Mouse (Mus musculus) neural tube, embryonic 11.5 days (tissue): ENCODE results near the gene Hba-a2. TPM values are rescaled to one million over a fixed set of nuclear protein-coding genes. Genes with fewer than 3 reads are reported as not detected.

Experiments used
- ATAC-seq: fragments of 200-750 bp; cut with Nextera tagmentation; 2 replicates; pipeline ENCODE4 v1.8.0; 2017; ENCODE audit warnings: moderate number of reproducible peaks, mild to moderate bottlenecking, moderate TSS enrichment, moderate library complexity; ENCODE audit not compliant: insufficient read depth, low FRiP score, low TSS enrichment
- DNase-seq: peaks from one replicate; pipeline ENCODE4 v3.0.0-alpha.2; 2015; ENCODE audit warnings: low spot score
- H3K27ac ChIP-seq: fragments of 300-500 bp; sonication (generic); 2 replicates; pipeline ENCODE4 v1.5.1; 2014; ENCODE audit warnings: low read depth, mild to moderate bottlenecking, low read length
- H3K27me3 ChIP-seq: fragments of 300-500 bp; sonication (generic); 2 replicates; pipeline ENCODE4 v1.6.1; 2014; ENCODE audit warnings: mild to moderate bottlenecking, low read length, mixed read lengths; ENCODE audit not compliant: control insufficient read depth, insufficient read depth
- H3K36me3 ChIP-seq: fragments of 300-500 bp; sonication (generic); 2 replicates; pipeline ENCODE4 v1.6.1; 2014; ENCODE audit warnings: mild to moderate bottlenecking, low read length, moderate library complexity, mixed read lengths; ENCODE audit not compliant: control insufficient read depth, insufficient read depth
- H3K4me1 ChIP-seq: fragments of 300-500 bp; sonication (generic); 2 replicates; pipeline ENCODE4 v1.6.1; 2014; ENCODE audit warnings: low read length, mixed read lengths; ENCODE audit not compliant: control insufficient read depth, insufficient read depth
- H3K4me2 ChIP-seq: fragments of 300-500 bp; sonication (generic); 2 replicates; pipeline ENCODE4 v1.6.1; 2014; ENCODE audit warnings: low read depth, mild to moderate bottlenecking, moderate library complexity
- H3K4me3 ChIP-seq: fragments of 300-500 bp; sonication (generic); 2 replicates; pipeline ENCODE4 v1.5.1; 2014; ENCODE audit warnings: low read depth, low read length
- H3K9ac ChIP-seq: fragments of 300-500 bp; sonication (generic); 2 replicates; pipeline ENCODE4 v1.6.1; 2014; ENCODE audit warnings: mild to moderate bottlenecking, low read length
- H3K9me3 ChIP-seq: fragments of 300-500 bp; sonication (generic); 2 replicates; pipeline ENCODE4 v1.6.1; 2016; ENCODE audit warnings: low read length; ENCODE audit not compliant: control insufficient read depth
- WGBS: fragments of 180-500 bp; shearing (Covaris S2); extraction: QIAGEN DNeasy Blood & Tissue Kit; methylation state at CpG from one replicate; pipeline ENCODE4 v1.1.7; 2014; 5-methylcytosine and 5-hydroxymethylcytosine counted together
- polyA plus RNA-seq: library from polyadenylated mRNA; unstranded; fragments of >200 nt; fragmentation: Nextera tagmentation; extraction: Ambion mirVana; gene quantifications from 2 replicates; pipeline ENCODE4 v1.2.1, GENCODE M21; 2014

The Hba-a2 gene
- polyA plus RNA-seq, 1 experiment from 2014 or later, result 4,557 TPM

DNA sequence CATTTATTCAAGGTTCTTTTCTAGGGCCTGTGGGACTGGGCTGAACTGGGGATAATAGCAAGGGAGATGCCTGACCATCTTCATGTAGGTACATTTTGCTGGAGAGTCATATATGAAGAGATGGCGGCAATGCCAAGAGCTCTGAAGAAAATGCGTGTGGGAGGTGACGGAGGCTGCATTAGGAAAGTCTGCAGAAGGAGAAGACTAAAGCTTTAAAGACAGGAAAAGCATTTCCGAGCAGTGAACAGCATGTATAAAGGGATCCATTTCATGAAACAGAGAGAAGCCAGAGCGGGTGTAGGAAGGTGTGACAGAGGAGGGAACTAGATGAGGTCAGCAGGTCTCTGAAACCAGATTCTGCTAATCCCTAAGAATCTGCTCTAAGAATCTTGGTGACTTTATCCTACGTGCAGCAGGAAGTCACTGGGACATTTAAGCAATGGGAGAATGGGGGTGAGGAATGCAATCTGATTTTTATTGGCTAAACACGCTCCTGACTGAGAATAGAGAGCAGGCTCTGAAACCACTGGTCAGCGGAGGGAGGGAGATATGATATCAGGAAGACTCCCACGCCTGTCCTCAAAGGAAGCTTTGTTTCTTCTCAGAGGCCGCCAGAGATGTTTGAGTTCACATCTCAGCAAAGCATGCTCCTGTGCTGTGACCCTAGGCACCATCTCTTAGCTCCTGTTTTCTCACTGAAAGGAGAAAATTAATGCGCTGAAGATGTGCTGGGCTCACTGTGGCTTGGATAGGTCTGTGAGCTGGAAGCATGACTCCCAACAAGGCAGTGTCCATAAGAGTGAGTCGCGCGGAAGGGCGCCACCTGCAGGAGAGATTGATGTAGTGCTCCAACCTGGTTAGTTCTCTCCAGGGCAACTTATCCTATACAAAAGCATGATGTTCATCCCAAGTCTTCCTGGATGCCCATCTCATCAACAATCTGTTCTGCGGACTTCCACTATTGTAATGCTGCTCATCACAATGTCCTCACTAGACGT is 44.5 kb downstream of the Hba-a2 start:
- H3K9me3 ChIP-seq, result no peaks in the 10 kb centered on the region
- WGBS, result 46% methylated on average over 17 of the region's 17 CpGs
- ATAC-seq, result 0 out of 2 replicates have a peak, but pooled peaks have one; percentile 20

DNA sequence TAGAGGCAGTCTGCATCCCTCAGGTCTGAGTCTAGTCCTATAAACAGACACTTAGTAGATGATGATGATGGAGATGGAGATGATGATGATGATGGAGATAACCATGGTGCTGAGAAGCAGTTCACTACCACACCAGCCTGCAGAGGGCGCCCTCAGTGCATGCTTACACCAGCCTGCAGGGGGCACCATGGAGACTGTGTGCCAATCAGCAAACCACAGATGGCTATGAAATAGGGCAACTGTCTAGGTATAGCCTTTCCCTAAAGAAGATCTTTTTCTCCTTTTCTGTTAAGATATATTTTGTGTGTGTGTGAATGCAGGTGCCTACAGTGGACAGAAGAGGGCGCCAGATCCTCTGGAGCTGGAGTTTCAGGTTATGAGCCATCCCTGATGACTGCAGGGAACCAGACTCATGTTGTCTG is 46.5 kb downstream of the Hba-a2 start:
- Histone ChIP-seq H3K4me1 (no peaks in the 10 kb centered on the region), H3K4me3 (no peak overlapping the region), H3K9me3 (no peaks in the 10 kb centered on the region), H3K27me3 (no peaks in the 10 kb centered on the region), H3K27ac (no peak overlapping the region), H3K9ac (no peak overlapping the region), H3K36me3 (no peaks in the 10 kb centered on the region), H3K4me2 (no peak overlapping the region)
- 5% methylated on average over 2 of the region's 2 CpGs for WGBS
- DNase-seq, result peak; percentile 45
- ATAC-seq, result no peak

More for the DNA sequence above, 44.5 kb downstream of the Hba-a2 start:
- Histone ChIP-seq H3K4me3 (no peak overlapping the region), H3K4me2 (no peak overlapping the region), H3K4me1 (no peaks in the 10 kb centered on the region), H3K27ac (no peak overlapping the region), H3K27me3 (no peaks in the 10 kb centered on the region), H3K9ac (no peak overlapping the region), H3K36me3 (no peaks in the 10 kb centered on the region)
- DNase-seq, result peak; percentile 72

DNA sequence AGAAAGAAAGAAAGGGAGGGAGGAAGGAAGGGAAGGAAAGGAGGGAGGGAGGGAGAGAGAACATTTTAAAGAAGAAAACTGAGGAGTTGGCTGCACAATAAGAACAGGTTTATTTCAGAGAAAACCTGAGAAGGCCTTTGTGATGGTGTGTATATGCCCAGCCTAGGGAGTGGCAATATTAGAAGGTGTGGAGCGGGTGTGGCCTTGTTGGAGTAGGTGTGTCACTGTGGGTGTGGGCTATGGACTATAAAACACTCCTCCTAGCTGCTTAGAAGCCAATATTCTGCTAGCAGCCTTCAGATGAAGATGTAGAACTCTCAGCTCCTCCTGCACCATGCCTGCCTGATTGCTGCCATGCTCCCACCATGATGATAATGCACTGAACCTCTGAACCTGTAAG is 47.1 kb downstream of the Hba-a2 start:
- Histone ChIP-seq H3K4me3 (no peak overlapping the region), H3K4me2 (no peak overlapping the region), H3K9ac (no peak overlapping the region), H3K9me3 (no peaks in the 10 kb centered on the region), H3K4me1 (no peaks in the 10 kb centered on the region), H3K27ac (no peak overlapping the region), H3K27me3 (no peaks in the 10 kb centered on the region), H3K36me3 (no peaks in the 10 kb centered on the region)
- no peak for ATAC-seq
- 94% methylated on average over 1 of the region's 1 CpGs for WGBS
- DNase-seq, result no peak

DNA sequence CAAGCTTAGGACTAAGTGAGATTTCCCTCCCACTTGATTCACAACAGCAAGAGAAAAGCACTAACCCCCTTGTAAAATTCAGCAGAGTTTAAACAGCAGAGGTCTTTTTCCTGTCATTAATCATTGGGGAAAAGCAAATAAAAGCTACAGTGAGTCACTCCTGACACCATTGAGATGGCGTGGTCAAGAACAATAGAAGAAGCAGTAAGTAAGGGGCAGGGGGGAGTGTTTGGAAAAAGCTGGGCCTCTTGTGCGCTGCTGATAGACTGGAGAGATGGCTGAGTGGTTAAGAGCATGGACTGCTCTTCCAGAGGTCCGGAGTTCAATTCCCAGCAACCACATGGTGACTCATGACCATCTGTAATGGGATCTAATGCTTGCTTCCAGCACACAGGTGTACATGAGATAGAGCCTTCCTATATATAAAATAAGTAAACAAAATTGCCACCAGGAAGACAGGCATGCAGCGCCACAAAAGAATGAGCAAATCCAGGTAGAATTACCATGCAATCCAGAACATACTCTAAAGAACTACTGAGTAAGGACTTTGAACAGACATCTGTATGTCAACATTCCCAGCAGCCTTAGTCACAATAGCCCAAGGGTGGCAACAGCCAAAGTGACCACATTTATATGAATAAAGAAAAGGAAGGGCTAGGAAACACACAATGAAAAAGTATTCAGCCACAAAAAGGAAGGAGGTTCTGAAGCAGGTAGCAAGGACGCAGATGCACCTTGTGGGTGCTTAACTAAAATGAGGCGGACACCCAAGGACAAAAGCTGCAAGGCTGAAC is 49.4 kb downstream of the Hba-a2 start:
- Histone ChIP-seq H3K9ac (no peak overlapping the region), H3K36me3 (no peaks in the 10 kb centered on the region; the same call in 1 of the 2 replicates), H3K4me2 (no peak overlapping the region), H3K27me3 (no peaks in the 10 kb centered on the region), H3K4me3 (no peak overlapping the region), H3K4me1 (peaks cover 13% of the 10 kb centered on the region; the same call in 1 of the 2 replicates), H3K27ac (no peak overlapping the region), H3K9me3 (no peaks in the 10 kb centered on the region)
- no peak for DNase-seq
- no peak for ATAC-seq
- WGBS, result 54% methylated on average over 6 of the region's 6 CpGs

Other genes starting within 250 kb of the Hba-a2 start
- 0.07 TPM in 1 of 2 replicates, not detected in the other for gene Il9r, start 96.2 kb upstream of the Hba-a2 start, polyA plus RNA-seq
- gene Snrnp25, start 91.1 kb upstream of the Hba-a2 start, polyA plus RNA-seq, result 73.4 and 80.3 TPM in 2 replicates
- 24.6 and 24.7 TPM in 2 replicates for gene Rhbdf1, start 74.2 kb upstream of the Hba-a2 start, polyA plus RNA-seq
- gene Mpg, start 70.0 kb upstream of the Hba-a2 start, polyA plus RNA-seq, result 29.4 and 31.2 TPM in 2 replicates
- gene Nprl3, start 28.8 kb upstream of the Hba-a2 start, polyA plus RNA-seq, result 29.0 and 33.0 TPM in 2 replicates
- gene Hba-x, start 20.1 kb upstream of the Hba-a2 start, polyA plus RNA-seq, result 2,412 and 2,433 TPM in 2 replicates
- gene Hba-a1, start 13.0 kb upstream of the Hba-a2 start, polyA plus RNA-seq, result 2,190 and 2,258 TPM in 2 replicates
- 4.4 and 4.5 TPM in 2 replicates for gene Hbq1b, start 9.5 kb upstream of the Hba-a2 start, polyA plus RNA-seq
- 0.42 TPM in 1 of 2 replicates, not detected in the other for gene Hbq1a, start 3.6 kb downstream of the Hba-a2 start, polyA plus RNA-seq
- 23.7 TPM in 2 replicates for gene Sh3pxd2b, start 51.3 kb downstream of the Hba-a2 start, polyA plus RNA-seq
- gene Ubtd2, start 158.9 kb downstream of the Hba-a2 start, polyA plus RNA-seq, result 61.4 and 72.6 TPM in 2 replicates
- gene Efcab9, start 235.6 kb downstream of the Hba-a2 start, polyA plus RNA-seq, result 0.41 TPM in 1 of 2 replicates, not detected in the other
- 2.1 and 2.4 TPM in 2 replicates for gene Stk10, start 236.8 kb downstream of the Hba-a2 start, polyA plus RNA-seq